Mouse (Mus musculus) gastrocnemius, adult 18-20 months (tissue): Measurements from ENCODE around the gene Csnk1d. TPM values are rescaled to one million over a fixed set of nuclear protein-coding genes. Genes with fewer than 3 reads are reported as not detected.
A peak's percentile ranks its signal among the peaks of the same experiment; 100 is the strongest.

Source experiments
- DNase-seq: peaks from one replicate; pipeline ENCODE4 v3.0.0; 2021; ENCODE audit warnings: low spot score
- total RNA-seq, 2 experiments: library from RNA; stranded (reverse); gene quantifications; 2 replicates each; pipeline ENCODE4 v1.2.3; 2021

The Csnk1d gene
- total RNA-seq, 2 experiments from 2014 or later, result 48.7 to 57.4 TPM

- DNase-seq, result no peak
Measured at GRCm38 (mm10) chr11:120988410-120988809, 2.7 kb downstream of the Csnk1d start.

GRCm38 (mm10) chr11:120987608-120988007 lies 3.5 kb downstream of the Csnk1d start:
- no peak for DNase-seq

GRCm38 (mm10) chr11:120984448-120985330 lies 6.4 kb downstream of the Csnk1d start:
- peak; percentile 72 for DNase-seq

GRCm38 (mm10) chr11:120982459-120982858 lies 8.7 kb downstream of the Csnk1d start:
- no peak for DNase-seq

GRCm38 (mm10) chr11:120981661-120982060 lies 9.5 kb downstream of the Csnk1d start:
- DNase-seq, result no peak

GRCm38 (mm10) chr11:120980427-120981035 lies 10.6 kb downstream of the Csnk1d start:
- no peak for DNase-seq

- no peak for DNase-seq
Measured at GRCm38 (mm10) chr11:120979711-120980426, 11.3 kb downstream of the Csnk1d start.

- no peak for DNase-seq
Measured at GRCm38 (mm10) chr11:120973318-120973717, 17.8 kb downstream of the Csnk1d start.

- no peak for DNase-seq
Measured at GRCm38 (mm10) chr11:120971237-120971636, 19.9 kb downstream of the Csnk1d start.

- DNase-seq, result no peak
Measured at GRCm38 (mm10) chr11:120969742-120970141, 21.4 kb downstream of the Csnk1d start.

- no peak for DNase-seq
Measured at GRCm38 (mm10) chr11:120965587-120965986, 25.5 kb downstream of the Csnk1d start.

- DNase-seq, result no peak
Measured at GRCm38 (mm10) chr11:120964195-120965157, 26.7 kb downstream of the Csnk1d start.

GRCm38 (mm10) chr11:120962909-120963308 lies 28.2 kb downstream of the Csnk1d start:
- DNase-seq, result peak; percentile 44

GRCm38 (mm10) chr11:120962050-120962771 lies 28.9 kb downstream of the Csnk1d start:
- no peak for DNase-seq

- DNase-seq, result no peak
Measured at GRCm38 (mm10) chr11:120961594-120961993, 29.5 kb downstream of the Csnk1d start.

- DNase-seq, result no peak
Measured at GRCm38 (mm10) chr11:120960248-120960647, 30.9 kb downstream of the Csnk1d start.

GRCm38 (mm10) chr11:120959564-120959963 lies 31.6 kb downstream of the Csnk1d start:
- no peak for DNase-seq

GRCm38 (mm10) chr11:120959066-120959465 lies 32.1 kb downstream of the Csnk1d start:
- no peak for DNase-seq

- DNase-seq, result peak; percentile 45
Measured at GRCm38 (mm10) chr11:120957731-120958257, 33.3 kb downstream of the Csnk1d start.

GRCm38 (mm10) chr11:120957052-120957451 lies 34.1 kb downstream of the Csnk1d start:
- no peak for DNase-seq
